Mouse (Mus musculus) megakaryocyte, embryonic 14.5 days (primary cell): ENCODE data around the gene Naif1.

ENCODE experiments used
- FLI1 ChIP-seq: IDR thresholded peaks from 2 replicates; pipeline ENCODE4 v1.6.1; 2012; ENCODE audit warnings: low read length, inconsistent platforms, mixed read lengths
- GATA1 ChIP-seq: IDR thresholded peaks from 3 replicates; pipeline ENCODE4 v1.6.1; 2012; ENCODE audit warnings: mixed read lengths, low read length, inconsistent platforms, borderline replicate concordance

DNA sequence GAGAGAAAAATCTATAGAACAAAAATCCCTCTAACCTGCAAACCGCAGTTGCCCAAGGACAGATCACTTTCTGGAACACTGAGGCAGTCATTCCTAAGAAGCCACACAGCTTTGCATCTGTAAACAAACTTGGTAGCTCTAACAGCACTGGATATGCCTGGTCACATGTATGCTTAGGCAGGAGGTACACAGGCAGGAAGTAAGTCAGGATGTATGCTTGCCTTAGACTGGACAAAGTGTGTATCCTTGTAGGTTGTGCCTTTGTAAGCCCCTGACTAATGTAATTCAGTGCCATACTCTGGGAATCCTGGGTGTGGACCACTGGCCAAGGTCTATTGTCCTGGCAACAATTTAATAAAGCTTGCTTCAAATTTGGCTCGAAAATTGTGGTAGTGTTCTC lies 13.5 kb downstream of the Naif1 start:
- TF ChIP-seq GATA1 (no peak), FLI1 (no peak)
